Mouse (Mus musculus) E14TG2a.4 (cell line): ENCODE results near the gene Spout1.
"Not testable (repeated sequence)": the region's sequence is repeated elsewhere in the genome, so short reads cannot be mapped to it uniquely, and the experiment has no call there.

ENCODE experiments used
- CTCF ChIP-seq: conservative IDR thresholded peaks from 2 replicates; pipeline ENCODE4 v1.5.1; 2014; ENCODE audit warnings: low read length
- NANOG ChIP-seq: IDR thresholded peaks from 2 replicates; pipeline ENCODE4 v1.6.1; 2014; ENCODE audit warnings: borderline replicate concordance, low read length, mixed read lengths
- POU5F1 ChIP-seq: IDR thresholded peaks from 2 replicates; pipeline ENCODE4 v1.6.1; 2014; ENCODE audit warnings: low read length, borderline replicate concordance

DNA sequence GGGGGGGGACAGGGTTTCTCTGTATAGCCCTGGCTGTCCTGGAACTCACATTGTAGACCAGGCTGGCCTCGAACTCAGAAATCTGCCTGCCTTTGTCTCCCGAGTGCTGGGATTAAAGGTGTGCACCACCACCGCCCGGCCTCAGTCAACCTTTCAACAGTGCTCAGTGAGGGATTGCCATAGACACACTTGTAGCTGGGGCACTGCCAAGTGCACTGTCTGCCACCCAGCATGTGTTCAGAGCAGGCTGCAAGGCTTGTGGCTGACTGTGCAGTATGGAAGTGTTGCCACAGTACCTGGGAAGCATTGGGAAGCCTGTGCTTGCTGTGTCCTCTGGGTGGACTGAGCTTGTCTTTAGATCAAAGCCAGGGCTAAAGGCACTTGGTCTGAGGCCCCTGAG is 38.2 kb downstream of the Spout1 start:
- TF ChIP-seq CTCF, NANOG, POU5F1: not testable (repeated sequence)
